Mouse (Mus musculus) central nervous system, embryonic 18 days (tissue): ENCODE data around the gene Il2. TPM values are rescaled to one million over a fixed set of nuclear protein-coding genes. Genes with fewer than 3 reads are reported as not detected.

Experiments
- polyA plus RNA-seq: library from polyadenylated mRNA; depleted of rRNA; stranded (reverse); fragments of >200 nt; gene quantifications from 2 replicates; pipeline ENCODE4 v1.2.3, GENCODE M21; 2012; rRNA removed

The Il2 gene
- 0.43 and 0.67 TPM in 2 replicates for polyA plus RNA-seq

DNA sequence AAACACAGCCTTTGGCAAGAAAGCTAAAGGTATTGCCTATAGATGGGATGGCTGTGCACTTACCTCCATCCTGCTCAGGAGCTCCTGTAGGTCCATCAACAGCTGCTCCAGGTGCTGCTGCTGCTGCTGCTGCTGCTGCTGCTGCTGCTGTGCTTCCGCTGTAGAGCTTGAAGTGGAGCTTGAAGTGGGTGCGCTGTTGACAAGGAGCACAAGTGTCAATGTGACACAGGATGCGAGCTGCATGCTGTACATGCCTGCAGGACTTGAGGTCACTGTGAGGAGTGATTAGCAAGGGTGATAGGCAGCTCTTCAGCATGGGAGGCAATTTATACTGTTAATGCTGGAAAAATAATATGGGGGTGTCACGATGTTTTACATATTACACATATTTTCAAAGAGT, at the start of gene Il2:
Gene Il2 (minus strand): TSS at position 305 of the 400 bp plus-strand sequence.

Other genes with a start within 250 kb of the Il2 start
- gene Adad1, start 62.4 kb downstream of the Il2 start, polyA plus RNA-seq, result 0.04 and 0.09 TPM in 2 replicates
- gene Il21, start 106.7 kb upstream of the Il2 start, polyA plus RNA-seq, result not detected in 2 replicates
- gene Bbs12, start 186.6 kb upstream of the Il2 start, polyA plus RNA-seq, result 3.1 and 3.6 TPM in 2 replicates
- gene Cetn4, start 186.7 kb upstream of the Il2 start, polyA plus RNA-seq, result 2.7 and 2.8 TPM in 2 replicates
- gene Fgf2, start 222.4 kb upstream of the Il2 start, polyA plus RNA-seq, result 0.65 and 1.3 TPM in 2 replicates